Mouse (Mus musculus) midbrain, embryonic 15.5 days (tissue): ENCODE data around the gene Usp12. TPM values are rescaled to one million over a fixed set of nuclear protein-coding genes. Genes with fewer than 3 reads are reported as not detected.

Experiments used
- ATAC-seq: fragments of 200-750 bp; cut with Nextera tagmentation; replicated peaks from 2 replicates; pipeline ENCODE4 v1.8.0; 2017; ENCODE audit warnings: moderate TSS enrichment
- H3K27ac ChIP-seq: fragments of 300-500 bp; sonication (generic); 2 replicates; pipeline ENCODE4 v1.5.1; 2015; ENCODE audit warnings: mild to moderate bottlenecking, inconsistent platforms
- H3K27me3 ChIP-seq: fragments of 300-500 bp; sonication (generic); replicated peaks from 2 replicates; pipeline ENCODE4 v1.6.1; 2015; ENCODE audit warnings: inconsistent platforms
- H3K36me3 ChIP-seq: fragments of 300-500 bp; sonication (generic); replicated peaks from 2 replicates; pipeline ENCODE4 v1.6.1; 2015; ENCODE audit warnings: inconsistent platforms
- H3K4me1 ChIP-seq: fragments of 300-500 bp; sonication (generic); 2 replicates; pipeline ENCODE4 v1.6.1; 2015; ENCODE audit warnings: inconsistent platforms
- H3K4me2 ChIP-seq: fragments of 300-500 bp; sonication (generic); 2 replicates; pipeline ENCODE4 v1.6.1; 2015; ENCODE audit warnings: inconsistent platforms, mild to moderate bottlenecking, moderate library complexity
- H3K4me3 ChIP-seq: fragments of 300-500 bp; sonication (generic); 2 replicates; pipeline ENCODE4 v1.5.1; 2015; ENCODE audit warnings: mild to moderate bottlenecking, inconsistent platforms
- H3K9ac ChIP-seq: fragments of 300-500 bp; sonication (generic); 2 replicates; pipeline ENCODE4 v1.6.1; 2015; ENCODE audit warnings: mild to moderate bottlenecking, inconsistent platforms
- H3K9me3 ChIP-seq: fragments of 300-500 bp; sonication (generic); 2 replicates; pipeline ENCODE4 v1.6.1; 2016; ENCODE audit warnings: inconsistent platforms
- WGBS: fragments of 180-500 bp; shearing (Covaris S2); methylation state at CpG from one replicate; pipeline ENCODE4 v1.1.7; 2015; ENCODE audit warnings: mixed read lengths; 5-methylcytosine and 5-hydroxymethylcytosine counted together
- polyA plus RNA-seq: library from polyadenylated mRNA; unstranded; fragments of >200 nt; fragmentation: Nextera tagmentation; extraction: Ambion mirVana; gene quantifications from 2 replicates; pipeline ENCODE4 v1.2.1, GENCODE M21; 2015

Usp12 gene
- polyA plus RNA-seq, 1 experiment from 2014 or later, result 16.4 TPM

- no peaks in the 10 kb centered on the region for H3K36me3 ChIP-seq
- H3K27me3 ChIP-seq, result no peaks in the 10 kb centered on the region
- ATAC-seq, result no peak
- peak overlapping the region; percentile 82; the same call in 1 of the 2 replicates for H3K27ac ChIP-seq
- peaks cover 44% of the 10 kb centered on the region for H3K4me1 ChIP-seq
- peak overlapping the region; percentile 83 for H3K4me3 ChIP-seq
- no peaks in the 10 kb centered on the region for H3K9me3 ChIP-seq
- 6% methylated on average over 18 of the region's 18 CpGs for WGBS
- peak overlapping the region; percentile 81 for H3K4me2 ChIP-seq
- H3K9ac ChIP-seq, result peak overlapping the region; percentile 93
Observed at GRCm38 (mm10) chr5:146793630-146794083, 1.1 kb downstream of the Usp12 start.

GRCm38 (mm10) chr5:146792140-146792791 is 2.5 kb downstream of the Usp12 start:
- no peaks in the 10 kb centered on the region for H3K27me3 ChIP-seq
- H3K36me3 ChIP-seq, result no peaks in the 10 kb centered on the region
- no peak for ATAC-seq
- H3K27ac ChIP-seq, result no peak overlapping the region
- WGBS, result 82% methylated on average over 7 of the region's 7 CpGs
- H3K9me3 ChIP-seq, result no peaks in the 10 kb centered on the region
- no peak overlapping the region for H3K9ac ChIP-seq
- H3K4me3 ChIP-seq, result no peak overlapping the region
- peaks cover 47% of the 10 kb centered on the region for H3K4me1 ChIP-seq
- H3K4me2 ChIP-seq, result 0 out of 2 replicates have a peak overlapping the region, but pooled peaks have one; percentile 81

DNA sequence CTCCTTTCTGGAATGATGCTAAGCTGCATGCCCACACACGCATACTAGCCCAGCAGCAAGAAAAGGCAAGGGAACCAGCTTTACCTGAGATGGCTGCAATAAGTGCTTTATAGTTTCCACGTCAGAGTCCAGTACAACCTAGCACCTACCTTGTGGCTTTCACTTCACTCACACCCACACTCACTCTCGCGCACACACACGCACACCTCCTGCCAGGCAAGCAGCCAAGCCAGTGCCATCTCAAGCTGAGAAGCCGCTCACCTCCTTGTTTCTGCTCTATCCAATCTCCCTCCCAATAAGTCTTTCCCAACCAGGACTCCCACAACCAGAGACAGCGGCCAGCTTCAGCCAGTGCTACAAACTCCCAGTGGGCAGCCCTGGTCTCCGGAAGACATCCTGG is 3.9 kb downstream of the Usp12 start:
- H3K9ac ChIP-seq, result no peak overlapping the region
- no peak overlapping the region for H3K4me2 ChIP-seq
- peaks cover 47% of the 10 kb centered on the region for H3K4me1 ChIP-seq
- H3K27ac ChIP-seq, result no peak overlapping the region
- no peak overlapping the region for H3K4me3 ChIP-seq
- 76% methylated on average over 8 of the region's 8 CpGs for WGBS
- no peaks in the 10 kb centered on the region for H3K9me3 ChIP-seq
- H3K36me3 ChIP-seq, result no peaks in the 10 kb centered on the region
- H3K27me3 ChIP-seq, result no peaks in the 10 kb centered on the region
- no peak for ATAC-seq

DNA sequence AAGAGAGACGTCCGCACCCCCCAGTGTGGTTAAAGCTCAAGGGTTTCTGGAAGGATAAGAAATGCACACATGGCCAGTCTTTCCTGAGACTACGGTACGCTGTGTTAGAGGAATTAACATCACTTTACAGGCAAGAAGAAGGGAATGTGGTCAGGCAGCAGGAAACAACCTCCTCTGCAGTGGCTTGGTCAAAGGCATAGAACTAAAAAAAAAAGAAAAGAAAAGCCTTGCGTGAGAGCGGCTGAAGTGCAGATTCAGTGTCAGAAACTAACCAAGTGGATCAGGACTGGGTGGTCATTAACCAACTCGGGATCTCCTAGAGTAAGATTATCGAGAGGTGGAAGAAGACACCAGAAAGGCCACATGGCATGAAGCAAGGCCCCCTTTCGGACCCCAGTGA is 5.4 kb downstream of the Usp12 start:
- Histone ChIP-seq H3K9ac (no peak overlapping the region), H3K4me1 (peaks cover 43% of the 10 kb centered on the region), H3K36me3 (no peaks in the 10 kb centered on the region), H3K9me3 (no peaks in the 10 kb centered on the region), H3K27me3 (no peaks in the 10 kb centered on the region), H3K4me3 (no peak overlapping the region), H3K4me2 (no peak overlapping the region), H3K27ac (no peak overlapping the region)
- WGBS, result 64% methylated on average over 9 of the region's 9 CpGs
- ATAC-seq, result no peak

DNA sequence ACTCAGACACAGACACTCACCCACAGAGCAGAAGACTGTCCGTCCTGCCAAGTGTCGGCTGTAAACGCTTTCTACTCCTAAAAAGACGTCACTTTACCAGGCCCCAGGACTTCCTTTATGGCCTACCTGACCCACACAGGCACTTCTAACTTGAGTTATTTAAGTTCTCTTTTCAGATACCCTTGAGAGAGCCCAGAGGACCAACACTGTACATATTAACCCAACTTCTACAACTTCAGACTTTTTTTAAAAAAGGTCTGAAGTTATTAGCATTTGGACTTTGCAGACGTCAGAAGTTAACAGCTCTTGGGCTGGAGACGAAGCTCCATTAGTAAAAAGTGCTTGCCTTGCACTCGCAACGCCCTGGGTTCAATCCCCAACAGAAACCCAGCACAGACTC is 8.7 kb downstream of the Usp12 start:
- H3K27me3 ChIP-seq, result no peaks in the 10 kb centered on the region
- no peak overlapping the region for H3K9ac ChIP-seq
- peaks cover 16% of the 10 kb centered on the region for H3K4me1 ChIP-seq
- no peak for ATAC-seq
- no peak overlapping the region for H3K4me3 ChIP-seq
- no peaks in the 10 kb centered on the region for H3K36me3 ChIP-seq
- H3K27ac ChIP-seq, result no peak overlapping the region
- WGBS, result 83% methylated on average over 8 of the region's 8 CpGs
- H3K9me3 ChIP-seq, result no peaks in the 10 kb centered on the region
- H3K4me2 ChIP-seq, result no peak overlapping the region

GRCm38 (mm10) chr5:146783891-146784290 is 10.9 kb downstream of the Usp12 start:
- Histone ChIP-seq H3K27ac (no peak overlapping the region), H3K9ac (no peak overlapping the region), H3K27me3 (no peaks in the 10 kb centered on the region), H3K9me3 (no peaks in the 10 kb centered on the region), H3K4me1 (peaks cover 4% of the 10 kb centered on the region; the same call in 1 of the 2 replicates), H3K36me3 (no peaks in the 10 kb centered on the region), H3K4me3 (no peak overlapping the region), H3K4me2 (no peak overlapping the region)
- WGBS, result 94% methylated on average over 10 of the region's 10 CpGs
- no peak for ATAC-seq

GRCm38 (mm10) chr5:146783300-146783699 is 11.5 kb downstream of the Usp12 start:
- no peak overlapping the region for H3K4me2 ChIP-seq
- no peaks in the 10 kb centered on the region for H3K36me3 ChIP-seq
- H3K9ac ChIP-seq, result no peak overlapping the region
- ATAC-seq, result no peak
- H3K27ac ChIP-seq, result no peak overlapping the region
- H3K27me3 ChIP-seq, result no peaks in the 10 kb centered on the region
- H3K9me3 ChIP-seq, result no peaks in the 10 kb centered on the region
- H3K4me3 ChIP-seq, result no peak overlapping the region
- 90% methylated on average over 10 of the region's 10 CpGs for WGBS
- H3K4me1 ChIP-seq, result peaks cover 2% of the 10 kb centered on the region; the same call in 1 of the 2 replicates

- Histone ChIP-seq H3K9me3 (no peaks in the 10 kb centered on the region), H3K27me3 (no peaks in the 10 kb centered on the region), H3K27ac (no peak overlapping the region), H3K9ac (no peak overlapping the region), H3K4me3 (no peak overlapping the region), H3K4me2 (no peak overlapping the region), H3K36me3 (no peaks in the 10 kb centered on the region), H3K4me1 (0 out of 2 replicates have a peak, but pooled peaks cover 3% of the 10 kb centered on the region)
- WGBS, result 90% methylated on average over 9 of the region's 9 CpGs
- no peak for ATAC-seq
Observed at GRCm38 (mm10) chr5:146781663-146782062, 13.1 kb downstream of the Usp12 start.

- H3K9ac ChIP-seq, result no peak overlapping the region
- H3K27me3 ChIP-seq, result no peaks in the 10 kb centered on the region
- 0 out of 2 replicates have a peak, but pooled peaks cover 3% of the 10 kb centered on the region for H3K4me1 ChIP-seq
- no peaks in the 10 kb centered on the region for H3K36me3 ChIP-seq
- H3K4me3 ChIP-seq, result no peak overlapping the region
- no peak overlapping the region for H3K4me2 ChIP-seq
- ATAC-seq, result no peak
- H3K9me3 ChIP-seq, result no peaks in the 10 kb centered on the region
- H3K27ac ChIP-seq, result no peak overlapping the region
- WGBS, result 91% methylated on average over 5 of the region's 5 CpGs
Observed at GRCm38 (mm10) chr5:146779931-146780330, 14.9 kb downstream of the Usp12 start.

DNA sequence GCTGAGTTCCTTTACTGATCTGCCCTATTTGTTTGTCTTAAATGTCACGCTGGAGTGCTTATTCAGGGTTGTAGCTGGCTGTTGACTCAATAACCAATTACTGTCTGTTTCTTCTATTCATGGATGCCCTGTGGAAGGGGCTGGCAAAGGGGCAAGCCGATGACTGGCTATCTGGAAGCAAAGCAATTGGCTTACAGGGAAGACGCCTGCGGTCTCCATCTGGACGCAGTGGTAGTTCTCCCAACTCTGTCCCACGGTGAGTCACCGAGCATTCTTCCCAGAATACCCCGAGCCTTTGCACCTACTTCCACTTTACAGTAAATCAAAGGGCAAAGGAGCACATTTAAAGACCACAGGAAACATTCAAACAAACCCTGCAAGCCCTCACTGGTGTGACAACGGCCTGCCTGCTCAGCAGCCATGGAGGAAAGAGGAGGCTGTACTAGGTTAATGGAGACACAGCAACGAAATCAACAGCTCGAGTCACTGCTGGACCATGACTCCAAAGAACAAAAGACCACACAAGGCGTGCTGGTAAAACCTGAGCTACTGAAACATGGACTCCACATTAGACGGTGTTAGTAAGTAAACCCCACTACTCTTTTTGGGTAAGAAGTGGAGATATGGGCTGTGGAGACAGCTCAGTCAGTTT is 17.7 kb downstream of the Usp12 start:
- Histone ChIP-seq H3K4me1 (0 out of 2 replicates have a peak, but pooled peaks cover 3% of the 10 kb centered on the region), H3K9ac (no peak overlapping the region), H3K4me2 (no peak overlapping the region), H3K27ac (no peak overlapping the region), H3K9me3 (no peaks in the 10 kb centered on the region), H3K4me3 (no peak overlapping the region), H3K27me3 (no peaks in the 10 kb centered on the region), H3K36me3 (no peaks in the 10 kb centered on the region)
- 78% methylated on average over 13 of the region's 13 CpGs for WGBS
- no peak for ATAC-seq

DNA sequence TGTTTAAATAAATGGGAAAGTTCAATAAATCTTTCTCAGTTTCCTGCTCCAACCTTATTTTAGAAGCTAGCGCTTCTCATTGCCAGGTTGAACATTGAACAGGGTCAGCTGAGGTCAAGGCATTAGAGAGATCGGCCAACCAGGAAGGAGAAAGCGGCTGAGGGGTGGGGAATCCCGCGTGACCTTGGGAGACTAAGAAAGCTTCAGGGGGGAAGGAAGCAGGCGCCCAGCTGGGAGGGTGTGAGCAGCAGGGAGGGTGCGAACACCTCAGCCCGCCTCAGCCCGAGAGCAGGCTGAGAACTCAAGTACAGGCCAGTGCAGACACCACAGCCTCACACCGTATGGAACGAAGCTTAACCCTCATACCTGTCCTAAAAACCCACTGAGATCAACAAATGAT is 22.8 kb downstream of the Usp12 start:
- no peak overlapping the region for H3K9ac ChIP-seq
- no peaks in the 10 kb centered on the region; the same call in 1 of the 2 replicates for H3K4me1 ChIP-seq
- H3K4me2 ChIP-seq, result no peak overlapping the region
- H3K9me3 ChIP-seq, result no peaks in the 10 kb centered on the region
- no peaks in the 10 kb centered on the region for H3K27me3 ChIP-seq
- H3K4me3 ChIP-seq, result no peak overlapping the region
- H3K36me3 ChIP-seq, result 0 out of 2 replicates have a peak, but pooled peaks cover under 1% of the 10 kb centered on the region
- WGBS, result 50% methylated on average over 11 of the region's 11 CpGs
- no peak overlapping the region for H3K27ac ChIP-seq
- ATAC-seq, result no peak

- no peak overlapping the region for H3K4me3 ChIP-seq
- H3K4me2 ChIP-seq, result no peak overlapping the region
- no peak overlapping the region for H3K9ac ChIP-seq
- H3K4me1 ChIP-seq, result no peaks in the 10 kb centered on the region; the same call in 1 of the 2 replicates
- H3K9me3 ChIP-seq, result no peaks in the 10 kb centered on the region
- no peak for ATAC-seq
- H3K27me3 ChIP-seq, result no peaks in the 10 kb centered on the region
- WGBS, result 64% methylated on average over 15 of the region's 15 CpGs
- no peak overlapping the region for H3K27ac ChIP-seq
- 0 out of 2 replicates have a peak, but pooled peaks cover 4% of the 10 kb centered on the region for H3K36me3 ChIP-seq
Observed at GRCm38 (mm10) chr5:146770002-146770848, 24.6 kb downstream of the Usp12 start.
